Mouse (Mus musculus): ENCODE measurements around the gene Hnrnpdl. TPM values are rescaled to one million over a fixed set of nuclear protein-coding genes. Genes with fewer than 3 reads are reported as not detected.

Hnrnpdl gene
- polyA plus RNA-seq, 1 experiment: 346 TPM

- Histone ChIP-seq H3K9ac (ENCODE audit: low read depth, poor library complexity, severe bottlenecking) (no peak overlapping the region), H3K27ac (ENCODE audit: insufficient read depth, low read length) (no peak overlapping the region), H3K36me3 (ENCODE audit: control insufficient read depth, insufficient read depth, low read length, poor library complexity, severe bottlenecking) (peaks cover 28% of the 10 kb centered on the region), H3K4me1 (ENCODE audit: control insufficient read depth, insufficient read depth, low read length) (no peaks in the 10 kb centered on the region), H3K9me3 (replicated peaks; ENCODE audit: control insufficient read depth, insufficient read depth, low read length, poor library complexity, severe bottlenecking) (no peaks in the 10 kb centered on the region), H3K4me3 (ENCODE audit: low read depth, low read length) (no peak overlapping the region), H3K27me3 (ENCODE audit: control insufficient read depth, insufficient read depth, low read length, poor library complexity, severe bottlenecking) (no peaks in the 10 kb centered on the region)
- no peak for TF ChIP-seq EP300 (IDR thresholded peaks at IDR 0.05; ENCODE audit: insufficient read depth, low read depth, low read length)
- TF ChIP-seq POLR2A (IDR thresholded peaks at IDR 0.05; ENCODE audit: insufficient read depth, low read length): no peak
- TF ChIP-seq CTCF (IDR thresholded peaks at IDR 0.05; ENCODE audit: low read depth, low read length): no peak
Measured at GRCm38 (mm10) chr5:100067579-100067978, 28.1 kb upstream of the Hnrnpdl start.

GRCm38 (mm10) chr5:100060876-100061275 lies 21.4 kb upstream of the Hnrnpdl start:
- Histone ChIP-seq H3K4me3 (ENCODE audit: low read depth, low read length) (no peak overlapping the region), H3K27ac (ENCODE audit: insufficient read depth, low read length) (no peak overlapping the region), H3K9me3 (replicated peaks; ENCODE audit: control insufficient read depth, insufficient read depth, low read length, poor library complexity, severe bottlenecking) (no peaks in the 10 kb centered on the region), H3K9ac (ENCODE audit: low read depth, poor library complexity, severe bottlenecking) (no peak overlapping the region), H3K36me3 (ENCODE audit: control insufficient read depth, insufficient read depth, low read length, poor library complexity, severe bottlenecking) (peaks cover 55% of the 10 kb centered on the region), H3K27me3 (ENCODE audit: control insufficient read depth, insufficient read depth, low read length, poor library complexity, severe bottlenecking) (no peaks in the 10 kb centered on the region), H3K4me1 (ENCODE audit: control insufficient read depth, insufficient read depth, low read length) (no peaks in the 10 kb centered on the region)
- TF ChIP-seq CTCF (IDR thresholded peaks at IDR 0.05; ENCODE audit: low read depth, low read length) (no peak), POLR2A (IDR thresholded peaks at IDR 0.05; ENCODE audit: insufficient read depth, low read length) (no peak), EP300 (IDR thresholded peaks at IDR 0.05; ENCODE audit: insufficient read depth, low read depth, low read length) (no peak)

GRCm38 (mm10) chr5:100059326-100059725 lies 19.9 kb upstream of the Hnrnpdl start:
- H3K4me3 ChIP-seq (ENCODE audit: low read depth, low read length): no peak overlapping the region
- TF ChIP-seq EP300 (IDR thresholded peaks at IDR 0.05; ENCODE audit: insufficient read depth, low read depth, low read length): no peak
- no peak for TF ChIP-seq POLR2A (IDR thresholded peaks at IDR 0.05; ENCODE audit: insufficient read depth, low read length)
- TF ChIP-seq CTCF (IDR thresholded peaks at IDR 0.05; ENCODE audit: low read depth, low read length): no peak
- peaks cover 49% of the 10 kb centered on the region for H3K36me3 ChIP-seq (ENCODE audit: control insufficient read depth, insufficient read depth, low read length, poor library complexity, severe bottlenecking)
- no peaks in the 10 kb centered on the region for H3K27me3 ChIP-seq (ENCODE audit: control insufficient read depth, insufficient read depth, low read length, poor library complexity, severe bottlenecking)
- H3K9me3 ChIP-seq (replicated peaks; ENCODE audit: control insufficient read depth, insufficient read depth, low read length, poor library complexity, severe bottlenecking): no peaks in the 10 kb centered on the region
- H3K9ac ChIP-seq (ENCODE audit: low read depth, poor library complexity, severe bottlenecking): no peak overlapping the region
- peaks cover 5% of the 10 kb centered on the region for H3K4me1 ChIP-seq (ENCODE audit: control insufficient read depth, insufficient read depth, low read length)
- no peak overlapping the region for H3K27ac ChIP-seq (ENCODE audit: insufficient read depth, low read length)

GRCm38 (mm10) chr5:100058729-100059128 lies 19.3 kb upstream of the Hnrnpdl start:
- Histone ChIP-seq H3K9ac (ENCODE audit: low read depth, poor library complexity, severe bottlenecking) (no peak overlapping the region), H3K4me3 (ENCODE audit: low read depth, low read length) (no peak overlapping the region), H3K4me1 (ENCODE audit: control insufficient read depth, insufficient read depth, low read length) (peaks cover 5% of the 10 kb centered on the region), H3K9me3 (replicated peaks; ENCODE audit: control insufficient read depth, insufficient read depth, low read length, poor library complexity, severe bottlenecking) (no peaks in the 10 kb centered on the region), H3K27ac (ENCODE audit: insufficient read depth, low read length) (no peak overlapping the region), H3K36me3 (ENCODE audit: control insufficient read depth, insufficient read depth, low read length, poor library complexity, severe bottlenecking) (peaks cover 43% of the 10 kb centered on the region), H3K27me3 (ENCODE audit: control insufficient read depth, insufficient read depth, low read length, poor library complexity, severe bottlenecking) (no peaks in the 10 kb centered on the region)
- TF ChIP-seq EP300 (IDR thresholded peaks at IDR 0.05; ENCODE audit: insufficient read depth, low read depth, low read length) (no peak), CTCF (IDR thresholded peaks at IDR 0.05; ENCODE audit: low read depth, low read length) (no peak), POLR2A (IDR thresholded peaks at IDR 0.05; ENCODE audit: insufficient read depth, low read length) (no peak)

- no peak for TF ChIP-seq POLR2A (IDR thresholded peaks at IDR 0.05; ENCODE audit: insufficient read depth, low read length)
- TF ChIP-seq EP300 (IDR thresholded peaks at IDR 0.05; ENCODE audit: insufficient read depth, low read depth, low read length): no peak
- TF ChIP-seq CTCF (IDR thresholded peaks at IDR 0.05; ENCODE audit: low read depth, low read length): no peak
- no peaks in the 10 kb centered on the region for H3K27me3 ChIP-seq (ENCODE audit: control insufficient read depth, insufficient read depth, low read length, poor library complexity, severe bottlenecking)
- H3K4me1 ChIP-seq (ENCODE audit: control insufficient read depth, insufficient read depth, low read length): peaks cover 5% of the 10 kb centered on the region
- H3K9me3 ChIP-seq (replicated peaks; ENCODE audit: control insufficient read depth, insufficient read depth, low read length, poor library complexity, severe bottlenecking): no peaks in the 10 kb centered on the region
- H3K4me3 ChIP-seq (ENCODE audit: low read depth, low read length): no peak overlapping the region
- H3K36me3 ChIP-seq (ENCODE audit: control insufficient read depth, insufficient read depth, low read length, poor library complexity, severe bottlenecking): peaks cover 35% of the 10 kb centered on the region
- H3K27ac ChIP-seq (ENCODE audit: insufficient read depth, low read length): no peak overlapping the region
- no peak overlapping the region for H3K9ac ChIP-seq (ENCODE audit: low read depth, poor library complexity, severe bottlenecking)
Measured at GRCm38 (mm10) chr5:100057461-100058209, 18.2 kb upstream of the Hnrnpdl start.

- Histone ChIP-seq H3K36me3 (ENCODE audit: control insufficient read depth, insufficient read depth, low read length, poor library complexity, severe bottlenecking) (peaks cover 27% of the 10 kb centered on the region), H3K4me3 (ENCODE audit: low read depth, low read length) (no peak overlapping the region), H3K4me1 (ENCODE audit: control insufficient read depth, insufficient read depth, low read length) (peaks cover 5% of the 10 kb centered on the region), H3K9ac (ENCODE audit: low read depth, poor library complexity, severe bottlenecking) (no peak overlapping the region), H3K9me3 (replicated peaks; ENCODE audit: control insufficient read depth, insufficient read depth, low read length, poor library complexity, severe bottlenecking) (no peaks in the 10 kb centered on the region; the same call in 1 of the 2 replicates), H3K27ac (ENCODE audit: insufficient read depth, low read length) (no peak overlapping the region), H3K27me3 (ENCODE audit: control insufficient read depth, insufficient read depth, low read length, poor library complexity, severe bottlenecking) (no peaks in the 10 kb centered on the region)
- TF ChIP-seq CTCF (IDR thresholded peaks at IDR 0.05; ENCODE audit: low read depth, low read length) (no peak), EP300 (IDR thresholded peaks at IDR 0.05; ENCODE audit: insufficient read depth, low read depth, low read length) (no peak)
Measured at GRCm38 (mm10) chr5:100055866-100056369, 16.5 kb upstream of the Hnrnpdl start.

Measured in ES-Bruce4 (cell line).